Mouse (Mus musculus) MEL (cell line): Measurements from ENCODE around the gene Relt. TPM values are rescaled to one million over a fixed set of nuclear protein-coding genes. Genes with fewer than 3 reads are reported as not detected.

Experiments used
- DNase-seq: peaks from one replicate; pipeline ENCODE4 v3.0.0; 2011; ENCODE audit warnings: low read depth, low spot score
- H3K27ac ChIP-seq: 2 replicates; pipeline ENCODE4 v1.5.1; 2012; ENCODE audit warnings: low read depth, mild to moderate bottlenecking, control low read depth, low read length, moderate library complexity; ENCODE audit not compliant: control insufficient read depth
- H3K27me3 ChIP-seq, 2 experiments: fragments of 150-350 bp in 1 of 2; sonication (generic) in 1 of 2; 2 replicates each; pipeline ENCODE4 v1.6.1; 2012; ENCODE audit warnings: low read length in 2 of 2, mild to moderate bottlenecking in 2 of 2, improper control_type of control experiment in 1 of 2, moderate library complexity in 1 of 2; ENCODE audit not compliant: insufficient read depth in 2 of 2, control insufficient read depth in 1 of 2
- H3K36me3 ChIP-seq, 2 experiments: 2 replicates each; pipeline ENCODE4 v1.6.1; 2012 to 2014; ENCODE audit warnings: low read length in 2 of 2, improper control_type of control experiment in 1 of 2, inconsistent platforms in 1 of 2, mild to moderate bottlenecking in 1 of 2; ENCODE audit not compliant: insufficient read depth in 2 of 2, control insufficient read depth in 1 of 2
- H3K4me1 ChIP-seq, 2 experiments: fragments of 150-350 bp in 1 of 2; sonication (generic) in 1 of 2; 2 replicates each; pipeline ENCODE4 v1.6.1; 2012; ENCODE audit warnings: low read length in 2 of 2, improper control_type of control experiment in 1 of 2, mild to moderate bottlenecking in 1 of 2; ENCODE audit not compliant: insufficient read depth in 2 of 2, control insufficient read depth in 1 of 2
- H3K4me3 ChIP-seq, 2 experiments: fragments of 150-350 bp in 1 of 2; sonication (generic) in 1 of 2; 2 replicates each; pipeline ENCODE4 v1.5.1; 2012; ENCODE audit warnings: low read depth in 2 of 2, low read length in 2 of 2, mild to moderate bottlenecking in 2 of 2, moderate library complexity in 2 of 2, control low read depth in 1 of 2, improper control_type of control experiment in 1 of 2; ENCODE audit not compliant: control insufficient read depth in 1 of 2, insufficient read depth in 1 of 2
- H3K79me2 ChIP-seq: 2 replicates; pipeline ENCODE4 v1.6.1; 2012; ENCODE audit warnings: mild to moderate bottlenecking, low read length, moderate library complexity; ENCODE audit not compliant: control insufficient read depth, poor library complexity, insufficient read depth
- H3K9ac ChIP-seq: 2 replicates; pipeline ENCODE4 v1.6.1; 2012; ENCODE audit warnings: low read depth, mild to moderate bottlenecking, control low read depth, low read length, moderate library complexity; ENCODE audit not compliant: control insufficient read depth, poor library complexity, severe bottlenecking
- H3K9me3 ChIP-seq: fragments of 150-350 bp; sonication (generic); replicated peaks from 2 replicates; pipeline ENCODE4 v1.6.1; 2012; ENCODE audit warnings: mild to moderate bottlenecking, low read length, improper control_type of control experiment, moderate library complexity; ENCODE audit not compliant: insufficient read depth
- BHLHE40 ChIP-seq: IDR thresholded peaks from 2 replicates; pipeline ENCODE4 v1.6.1; 2012; ENCODE audit warnings: low read depth, mild to moderate bottlenecking, inconsistent platforms, low read length, improper control_type of control experiment, borderline replicate concordance
- CHD1 ChIP-seq: IDR thresholded peaks from 2 replicates; pipeline ENCODE4 v1.6.1; 2012; ENCODE audit warnings: low read depth, mild to moderate bottlenecking, inconsistent platforms, low read length, improper control_type of control experiment
- E2F4 ChIP-seq: IDR thresholded peaks from 2 replicates; pipeline ENCODE4 v1.6.1; 2011; ENCODE audit warnings: low read depth, low read length, improper control_type of control experiment, borderline replicate concordance
- ELF1 ChIP-seq: IDR thresholded peaks from 2 replicates; pipeline ENCODE4 v1.6.1; 2014; ENCODE audit warnings: low read depth, mild to moderate bottlenecking, inconsistent platforms, low read length, improper control_type of control experiment, moderate library complexity
- GABPA ChIP-seq: IDR thresholded peaks from 2 replicates; pipeline ENCODE4 v1.6.1; 2012; ENCODE audit warnings: low read depth, mild to moderate bottlenecking, inconsistent platforms, low read length, improper control_type of control experiment, moderate library complexity
- JUND ChIP-seq: IDR thresholded peaks from 2 replicates; pipeline ENCODE4 v1.6.1; 2011; ENCODE audit warnings: low read depth, mild to moderate bottlenecking, improper control_type of control experiment, low read length
- KAT2A ChIP-seq: conservative IDR thresholded peaks from 2 replicates; pipeline ENCODE4 v1.6.1; 2012; ENCODE audit warnings: low read depth, low read length, improper control_type of control experiment, inconsistent platforms
- MAFK ChIP-seq: IDR thresholded peaks from 2 replicates; pipeline ENCODE4 v1.6.1; 2011; ENCODE audit warnings: low read depth, mild to moderate bottlenecking, low read length, improper control_type of control experiment, borderline replicate concordance
- MEF2A ChIP-seq: IDR thresholded peaks from 2 replicates; pipeline ENCODE4 v1.6.1; 2014; ENCODE audit warnings: low read depth, mild to moderate bottlenecking, inconsistent platforms, low read length, improper control_type of control experiment; ENCODE audit not compliant: poor library complexity, insufficient replicate concordance, severe bottlenecking; ENCODE audit errors: extremely low read depth
- MYC ChIP-seq: IDR thresholded peaks from 2 replicates; pipeline ENCODE4 v1.6.1; 2011; ENCODE audit warnings: low read depth, mild to moderate bottlenecking, low read length, improper control_type of control experiment, moderate library complexity
- NELFE ChIP-seq: IDR thresholded peaks from 2 replicates; pipeline ENCODE4 v1.6.1; 2011; ENCODE audit warnings: low read depth, low read length, improper control_type of control experiment
- NRF1 ChIP-seq: IDR thresholded peaks from 2 replicates; pipeline ENCODE4 v1.6.1; 2014; ENCODE audit warnings: low read depth, mild to moderate bottlenecking, inconsistent platforms, low read length, improper control_type of control experiment, moderate library complexity; ENCODE audit not compliant: poor library complexity, insufficient read depth, severe bottlenecking
- RAD21 ChIP-seq: IDR thresholded peaks from 2 replicates; pipeline ENCODE4 v1.6.1; 2011; ENCODE audit warnings: mild to moderate bottlenecking, low read depth, low read length, improper control_type of control experiment
- RCOR1 ChIP-seq: IDR thresholded peaks from 2 replicates; pipeline ENCODE4 v1.6.1; 2012; ENCODE audit warnings: low read depth, mild to moderate bottlenecking, inconsistent platforms, low read length, improper control_type of control experiment
- SIN3A ChIP-seq: IDR thresholded peaks from 2 replicates; pipeline ENCODE4 v1.6.1; 2012; ENCODE audit warnings: low read length, improper control_type of control experiment, inconsistent platforms
- SMC3 ChIP-seq: IDR thresholded peaks from 2 replicates; pipeline ENCODE4 v1.6.1; 2011; ENCODE audit warnings: low read depth, low read length, improper control_type of control experiment
- TBP ChIP-seq: IDR thresholded peaks from 2 replicates; pipeline ENCODE4 v1.8.0; 2011; ENCODE audit warnings: low read depth, low read length, improper control_type of control experiment
- TCF12 ChIP-seq: IDR thresholded peaks from 2 replicates; pipeline ENCODE4 v1.6.1; 2014; ENCODE audit warnings: low read depth, mild to moderate bottlenecking, inconsistent platforms, low read length, improper control_type of control experiment, moderate library complexity
- UBTF ChIP-seq: IDR thresholded peaks from 2 replicates; pipeline ENCODE4 v1.6.1; 2012; ENCODE audit warnings: low read depth, mild to moderate bottlenecking, inconsistent platforms, low read length, improper control_type of control experiment, moderate library complexity, borderline replicate concordance; ENCODE audit not compliant: insufficient read depth
- USF2 ChIP-seq, 2 experiments: IDR thresholded peaks; 2 replicates each; pipeline ENCODE4 v1.6.1; 2011 to 2012; ENCODE audit warnings: improper control_type of control experiment in 2 of 2, low read length in 2 of 2, borderline replicate concordance in 1 of 2, inconsistent platforms in 1 of 2, low read depth in 1 of 2, mild to moderate bottlenecking in 1 of 2; ENCODE audit not compliant: insufficient read depth in 1 of 2
- ZKSCAN1 ChIP-seq: IDR thresholded peaks from 2 replicates; pipeline ENCODE4 v1.6.1; 2012; ENCODE audit warnings: low read depth, mild to moderate bottlenecking, inconsistent platforms, low read length, improper control_type of control experiment, moderate library complexity
- polyA plus RNA-seq, 2 experiments: library from polyadenylated mRNA; stranded (reverse) in 1 of 2; unstranded in 1 of 2; fragments of >175 nt in 1 of 2; fragments of >200 nt in 1 of 2; gene quantifications; 2 replicates each; pipeline versions ENCODE4 v1.2.1 to v1.2.4; 2012; ENCODE audit warnings: low replicate concordance in 2 of 2, low read depth in 1 of 2; ENCODE audit not compliant: insufficient read length in 2 of 2, insufficient read depth in 1 of 2, missing spikeins in 1 of 2
- total RNA-seq: library from RNA; depleted of rRNA; stranded (reverse); fragments of 300-350 nt; gene quantifications from 2 replicates; pipeline ENCODE4 v1.2.3, GENCODE M21; 2012

Gene Relt
- total and polyA plus RNA-seq, 3 experiments, result 29.6 to 37.1 TPM; not detected in 1

GRCm38 (mm10) chr7:100817442-100817760 is 45.8 kb downstream of the Relt start:
- TF ChIP-seq SMC3 (no peak), CHD1 (no peak), UBTF (no peak), ELF1 (no peak), NRF1 (no peak), RAD21 (no peak), BHLHE40 (no peak), MAFK (no peak), NELFE (no peak), KAT2A (no peak)
- TF ChIP-seq, all 39 proteins: peak for 0
- Histone ChIP-seq H3K79me2 (no peaks in the 10 kb centered on the region), H3K36me3 (no peaks in the 10 kb centered on the region), H3K9ac (no peak overlapping the region), H3K27ac (no peak overlapping the region), H3K27me3 (no peaks in the 10 kb centered on the region), H3K4me3 (no peak overlapping the region), H3K9me3 (no peaks in the 10 kb centered on the region), H3K4me1 (no peaks in the 10 kb centered on the region)
- DNase-seq, result no peak

GRCm38 (mm10) chr7:100816759-100817441 is 46.3 kb downstream of the Relt start:
- H3K9ac ChIP-seq, result no peak overlapping the region
- H3K79me2 ChIP-seq, result no peaks in the 10 kb centered on the region
- H3K27me3 ChIP-seq, result no peaks in the 10 kb centered on the region
- H3K4me1 ChIP-seq, result no peaks in the 10 kb centered on the region
- TF ChIP-seq SMC3 (no peak), USF2 (IDR thresholded peaks at IDR 0.05; ENCODE audit: borderline replicate concordance in 1 of 2, insufficient read depth in 1 of 2, low read depth in 1 of 2, low read length in 2 of 2) (no peak)
- no peak overlapping the region for H3K27ac ChIP-seq
- H3K4me3 ChIP-seq, result no peak overlapping the region
- DNase-seq, result no peak
- no peaks in the 10 kb centered on the region for H3K9me3 ChIP-seq
- no peaks in the 10 kb centered on the region for H3K36me3 ChIP-seq

- DNase-seq, result no peak
- Histone ChIP-seq H3K4me3 (no peak overlapping the region), H3K79me2 (no peaks in the 10 kb centered on the region), H3K9me3 (no peaks in the 10 kb centered on the region), H3K9ac (no peak overlapping the region), H3K27me3 (no peaks in the 10 kb centered on the region), H3K27ac (no peak overlapping the region), H3K36me3 (no peaks in the 10 kb centered on the region), H3K4me1 (no peaks in the 10 kb centered on the region)
- TF ChIP-seq MEF2A (no peak), BHLHE40 (no peak), ZKSCAN1 (no peak), MYC (no peak), RCOR1 (no peak), MAFK (no peak), JUND (no peak), UBTF (no peak), TCF12 (no peak), TBP (no peak), E2F4 (no peak), SIN3A (no peak), GABPA (no peak)
These were observed 47.2 kb downstream of the Relt start for GRCm38 (mm10) chr7:100815900-100816570.
